Mouse (Mus musculus): ENCODE measurements around the gene Cd86.

The Cd86 gene

DNA sequence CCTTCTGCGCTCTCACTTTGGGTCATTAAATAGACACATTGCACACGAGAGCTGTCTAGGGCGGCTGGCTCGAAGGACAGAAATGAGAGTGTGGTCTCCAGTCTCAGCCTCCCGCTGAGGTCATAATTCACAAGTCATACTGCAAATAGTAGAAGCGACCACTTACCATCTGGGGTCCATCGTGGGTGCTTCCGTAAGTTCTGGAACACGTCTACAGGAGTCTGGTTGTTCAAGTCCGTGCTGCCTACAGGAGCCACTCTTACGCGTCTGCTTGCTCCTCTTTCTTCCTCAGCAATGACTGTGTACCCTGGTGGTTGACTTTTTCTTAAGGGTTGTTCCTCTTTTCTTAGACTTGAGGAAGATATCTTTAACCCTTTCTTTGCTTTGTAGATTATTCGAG, at the start of gene Cd86:
TSS of gene Cd86 (minus strand) at position 300 of the 400 bp plus-strand sequence.
- DNase-seq (ENCODE audit: low spot score in 2 of 2), result no peak

- DNase-seq (ENCODE audit: low spot score in 2 of 2), result no peak
Measured at GRCm38 (mm10) chr16:36711760-36712159, 45.9 kb upstream of the Cd86 start.

- no peak for DNase-seq (ENCODE audit: low spot score in 2 of 2)
Measured at GRCm38 (mm10) chr16:36710794-36711193, 44.9 kb upstream of the Cd86 start.

DNA sequence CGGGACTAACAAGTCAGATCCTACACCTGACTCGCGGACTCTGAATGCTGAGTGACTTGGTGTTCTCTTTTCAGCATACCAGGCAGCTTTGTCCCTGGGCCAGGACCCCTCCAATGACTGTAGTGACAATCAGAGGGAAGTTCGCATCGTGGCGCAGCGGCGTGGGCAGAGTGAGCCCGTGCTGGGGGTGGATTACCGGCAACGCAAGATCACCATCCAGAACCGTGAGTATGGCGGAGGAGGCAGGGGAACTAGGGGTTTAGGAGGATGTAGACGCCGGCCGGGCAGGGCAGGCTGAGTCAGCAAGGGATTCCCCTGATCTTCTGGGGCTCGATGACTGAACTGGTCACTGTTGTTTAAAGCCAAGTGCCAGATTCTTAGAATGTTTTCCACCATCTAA, 43.5 kb upstream of the Cd86 start:
- no peak for DNase-seq (ENCODE audit: low spot score in 2 of 2)

- no peak for DNase-seq (ENCODE audit: low spot score in 2 of 2)
Measured at GRCm38 (mm10) chr16:36708751-36709150, 42.9 kb upstream of the Cd86 start.

DNA sequence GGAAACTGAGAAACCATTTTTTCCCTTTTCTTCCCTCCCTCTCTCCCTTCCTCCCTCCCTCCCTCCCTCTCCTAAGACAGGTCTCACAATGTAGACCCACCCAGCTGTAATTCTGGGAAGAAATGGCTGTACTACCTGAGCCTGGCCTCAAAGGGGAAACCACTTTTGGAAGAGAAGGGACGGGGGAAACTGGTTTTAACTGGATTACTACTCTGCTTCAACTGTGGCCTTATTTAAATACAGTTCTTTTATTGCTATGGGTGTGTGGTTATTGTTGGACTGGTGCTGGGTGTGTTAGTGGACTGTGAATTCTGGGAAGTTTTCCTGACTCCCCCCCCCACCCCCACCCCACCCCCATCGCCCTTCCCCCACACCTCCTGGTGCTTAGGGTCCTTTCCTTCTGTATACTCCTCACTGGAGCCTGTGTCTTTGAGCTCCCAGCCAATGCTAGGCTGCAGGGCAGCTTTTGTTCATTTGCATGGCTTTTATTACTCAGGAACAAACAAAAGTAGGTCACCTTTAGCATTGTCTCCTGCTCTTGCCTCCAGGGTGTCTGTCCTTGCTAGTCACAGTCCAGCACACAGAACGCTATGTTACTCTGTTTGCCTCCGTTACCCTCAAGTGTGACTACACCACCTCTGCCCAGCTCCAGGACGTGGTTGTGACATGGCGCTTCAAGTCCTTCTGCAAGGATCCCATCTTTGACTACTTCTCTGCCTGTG, 42.0 kb upstream of the Cd86 start:
- DNase-seq (ENCODE audit: low spot score in 2 of 2), result no peak

DNA sequence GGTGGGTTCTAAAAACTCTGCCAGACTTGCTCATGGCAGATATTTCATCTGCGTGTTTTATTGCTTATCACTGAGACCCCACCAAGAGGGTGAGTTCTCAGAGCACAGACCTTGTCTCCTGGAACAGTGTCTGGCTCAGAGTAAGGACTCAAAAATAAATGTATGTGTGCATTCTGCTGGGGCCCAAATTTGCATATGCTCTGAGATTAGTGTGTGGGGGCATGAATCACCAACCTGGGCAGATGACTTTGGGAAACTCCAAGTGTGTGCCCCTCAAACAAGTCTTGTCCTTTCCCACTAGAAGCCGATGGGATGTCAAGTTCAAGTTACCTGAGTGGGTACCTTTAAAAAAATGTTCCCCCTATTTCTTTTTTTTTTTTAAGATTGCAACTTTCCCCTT, 34.6 kb upstream of the Cd86 start:
- DNase-seq (ENCODE audit: low spot score in 2 of 2), result no peak

DNA sequence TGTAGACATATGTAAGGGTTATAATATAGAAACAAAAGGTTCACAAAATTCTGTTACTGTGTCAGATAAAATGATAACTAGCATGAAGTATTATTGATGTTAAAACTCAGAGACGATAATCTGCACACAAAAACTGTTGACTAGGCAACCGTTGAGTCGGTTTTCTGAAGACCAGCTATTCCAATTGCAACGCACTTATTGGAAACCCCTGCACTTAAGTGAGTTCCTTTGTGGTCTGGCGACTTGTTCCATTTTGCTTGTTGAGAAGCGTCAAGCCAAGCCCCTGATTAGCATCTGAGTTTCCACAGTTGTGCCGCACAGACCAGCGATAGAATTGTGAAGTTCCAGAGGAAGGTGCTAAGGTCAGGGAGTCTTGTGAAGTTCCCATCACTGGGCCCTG, 31.4 kb upstream of the Cd86 start:
- DNase-seq (ENCODE audit: low spot score in 2 of 2), result no peak

GRCm38 (mm10) chr16:36694798-36695290, 29.0 kb upstream of the Cd86 start:
- no peak for DNase-seq (ENCODE audit: low spot score in 2 of 2)

DNA sequence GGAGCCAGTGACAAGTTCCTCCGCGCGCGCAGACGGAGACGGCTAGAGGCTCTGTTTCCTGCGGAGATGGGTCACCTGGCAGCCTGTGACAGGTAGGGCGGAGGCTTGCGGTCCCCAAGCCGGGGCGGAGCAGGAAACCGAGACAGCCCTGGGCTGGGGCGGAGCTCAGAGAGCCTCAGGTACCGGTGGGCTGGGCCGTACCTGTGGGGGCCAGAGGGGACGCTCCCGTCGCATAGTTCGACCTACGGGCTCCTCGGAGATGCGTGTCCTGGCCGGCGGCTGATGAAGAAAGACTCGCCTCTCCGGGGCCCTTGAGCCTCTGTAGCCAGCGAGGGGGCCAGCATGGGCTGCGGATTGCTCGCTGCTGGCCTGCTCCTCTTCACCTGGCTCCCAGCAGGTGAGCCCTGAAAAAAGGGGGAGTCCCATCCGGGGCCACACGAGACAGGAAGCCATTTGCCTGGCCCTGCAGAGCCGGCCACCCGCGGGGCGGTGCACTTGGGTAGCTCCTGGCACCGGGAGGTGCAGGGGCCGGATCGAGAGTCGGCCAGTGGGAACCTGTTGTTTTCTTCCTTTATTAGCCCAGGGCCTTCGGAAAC, 28.0 kb upstream of the Cd86 start, which contains the start of gene Ildr1:
TSS of gene Ildr1 (plus strand) at position 161 of the 596 bp plus-strand sequence.
- DNase-seq (ENCODE audit: low spot score in 2 of 2), result no peak

DNA sequence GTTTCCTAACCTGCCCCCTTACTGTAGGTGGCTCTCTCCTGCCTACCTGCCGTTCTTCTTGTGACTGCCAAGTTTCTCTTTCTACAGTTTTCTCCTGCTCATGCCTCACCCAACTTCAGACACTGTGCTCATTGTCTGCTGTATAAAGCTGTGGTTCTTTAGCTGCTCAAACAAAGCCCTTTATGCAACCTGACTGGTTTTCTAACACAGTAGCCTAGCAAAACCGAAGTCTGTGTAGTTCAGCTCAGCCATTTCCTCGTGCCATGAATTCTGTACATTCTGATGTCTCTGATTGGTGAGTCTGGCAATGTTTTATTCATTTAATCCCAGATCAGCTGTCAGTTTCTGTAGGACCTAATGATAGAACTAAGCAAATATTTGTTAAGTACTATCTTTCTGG, 25.6 kb upstream of the Cd86 start:
- no peak for DNase-seq (ENCODE audit: low spot score in 2 of 2)

GRCm38 (mm10) chr16:36688076-36688475, 22.2 kb upstream of the Cd86 start:
- DNase-seq (ENCODE audit: low spot score in 2 of 2), result no peak

- DNase-seq (ENCODE audit: low spot score in 2 of 2), result no peak
Measured at GRCm38 (mm10) chr16:36684325-36684918, 18.5 kb upstream of the Cd86 start.

GRCm38 (mm10) chr16:36681829-36682228, 15.9 kb upstream of the Cd86 start:
- DNase-seq (ENCODE audit: low spot score in 2 of 2), result no peak

- no peak for DNase-seq (ENCODE audit: low spot score in 2 of 2)
Measured at GRCm38 (mm10) chr16:36675902-36676301, 10.0 kb upstream of the Cd86 start.

GRCm38 (mm10) chr16:36675304-36675703, 9.4 kb upstream of the Cd86 start:
- no peak for DNase-seq (ENCODE audit: low spot score in 2 of 2)

DNA sequence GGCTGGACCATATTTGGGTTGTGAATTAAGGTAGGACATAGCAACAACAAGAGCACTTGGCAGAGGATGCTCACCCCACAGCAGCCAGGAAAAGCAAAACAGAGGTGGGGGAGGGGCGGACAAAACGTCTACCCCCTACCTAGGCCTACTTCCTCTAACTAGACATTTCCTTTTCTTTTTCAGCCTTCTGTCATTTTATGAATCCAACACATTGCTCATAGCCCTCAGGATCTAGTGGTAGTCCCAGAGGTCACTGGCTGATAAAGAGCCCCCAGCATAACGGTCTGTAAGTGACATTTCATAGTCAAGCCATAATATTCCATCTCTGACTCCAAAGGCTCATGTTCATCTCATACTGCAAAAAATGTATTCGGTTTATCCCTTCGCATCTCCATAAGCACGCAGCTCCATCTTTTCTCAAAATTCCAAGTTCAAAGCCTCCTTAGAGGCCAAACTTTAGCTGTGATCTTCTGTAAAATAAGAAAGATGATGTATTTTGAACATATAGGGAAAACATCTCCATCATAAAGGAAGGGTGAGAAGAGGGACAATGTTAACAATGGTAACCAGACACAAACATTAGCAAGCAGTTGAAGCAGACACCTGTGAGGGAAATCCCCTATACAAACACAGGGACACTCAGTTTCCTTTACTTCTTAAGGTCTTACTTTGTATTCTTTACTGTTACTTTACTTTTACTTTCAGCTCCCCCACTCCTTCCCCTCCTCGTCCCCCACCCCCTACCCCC, 8.8 kb upstream of the Cd86 start:
- DNase-seq (ENCODE audit: low spot score in 2 of 2), result no peak

DNA sequence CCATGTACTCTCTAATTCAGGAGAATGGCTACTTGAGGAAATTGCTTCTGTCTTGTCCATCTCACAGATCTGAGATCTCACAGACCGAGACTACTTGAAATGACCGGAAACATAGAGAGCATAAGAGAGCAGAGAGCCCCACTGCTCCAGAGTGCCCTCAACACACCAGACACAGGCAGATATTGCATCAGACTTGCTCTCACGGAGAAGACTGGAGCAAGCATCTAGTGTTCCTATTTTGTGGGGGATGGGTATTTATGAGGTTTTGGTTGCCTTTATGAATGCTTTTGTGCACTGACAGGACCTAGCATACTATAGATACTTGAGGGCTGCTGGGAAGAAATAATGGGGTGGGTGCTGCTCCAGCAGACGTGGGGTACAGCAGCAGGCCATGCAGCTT, 7.3 kb upstream of the Cd86 start:
- DNase-seq (ENCODE audit: low spot score in 2 of 2), result no peak

DNA sequence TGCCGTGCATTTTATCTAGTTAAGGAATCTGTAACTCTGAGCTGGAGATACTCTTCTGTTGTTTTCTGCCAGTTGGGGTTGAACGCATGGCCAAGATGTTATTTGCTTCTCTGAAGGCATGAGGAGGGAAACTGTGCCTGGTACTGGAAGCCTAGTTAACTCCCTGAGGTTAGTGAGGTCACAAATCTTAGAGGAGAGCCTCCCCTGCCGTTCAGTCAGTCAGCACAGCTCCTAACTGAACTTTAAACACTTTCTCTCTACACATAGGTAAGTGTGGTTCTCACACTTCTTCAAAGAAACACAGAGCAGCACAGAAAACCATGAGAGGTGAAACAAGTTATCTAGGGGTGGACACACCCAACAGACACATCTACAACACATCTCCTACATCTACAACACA, 4.7 kb upstream of the Cd86 start:
- DNase-seq (ENCODE audit: low spot score in 2 of 2), result no peak

DNA sequence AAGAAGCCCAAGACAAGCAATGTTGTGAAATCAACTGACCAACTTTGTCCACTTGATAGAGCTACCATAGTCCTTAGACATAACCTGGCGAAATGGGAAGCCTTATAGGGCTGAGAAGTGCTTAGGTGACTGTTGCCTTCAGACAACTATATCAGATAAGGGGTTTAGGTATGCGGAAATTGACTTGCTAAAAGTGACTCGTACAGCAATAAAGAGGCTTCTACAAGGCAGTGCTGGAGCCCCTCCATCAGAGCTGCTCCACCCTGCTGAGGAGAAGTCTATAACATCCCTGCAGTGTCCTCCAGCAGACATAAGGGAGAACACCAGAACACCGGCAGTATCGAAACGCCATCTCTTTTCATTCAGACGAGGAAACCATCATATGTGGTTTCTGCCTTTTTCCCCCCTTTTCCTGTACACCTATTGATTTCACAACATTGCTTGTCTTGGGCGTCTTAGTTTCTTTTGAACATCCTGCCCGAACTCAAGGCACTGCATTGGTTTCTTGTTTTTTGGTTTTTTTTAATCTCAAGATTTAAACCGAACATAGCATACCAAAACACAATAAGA, 652 bp upstream of the Cd86 start:
- no peak for DNase-seq (ENCODE audit: low spot score in 2 of 2)

GRCm38 (mm10) chr16:36663484-36663883, 2.4 kb downstream of the Cd86 start:
- no peak for DNase-seq (ENCODE audit: low spot score in 2 of 2)

- DNase-seq (ENCODE audit: low spot score in 2 of 2), result no peak
Measured at GRCm38 (mm10) chr16:36661330-36661729, 4.6 kb downstream of the Cd86 start.

Measured in right cerebral cortex, postnatal 10 days (tissue).